Mouse (Mus musculus): Measurements from ENCODE around the gene Spsb1. TPM values are rescaled to one million over a fixed set of nuclear protein-coding genes. Genes with fewer than 3 reads are reported as not detected.

Gene Spsb1
- polyA plus RNA-seq, 1 experiment from 2014 or later: 15.9 TPM

DNA sequence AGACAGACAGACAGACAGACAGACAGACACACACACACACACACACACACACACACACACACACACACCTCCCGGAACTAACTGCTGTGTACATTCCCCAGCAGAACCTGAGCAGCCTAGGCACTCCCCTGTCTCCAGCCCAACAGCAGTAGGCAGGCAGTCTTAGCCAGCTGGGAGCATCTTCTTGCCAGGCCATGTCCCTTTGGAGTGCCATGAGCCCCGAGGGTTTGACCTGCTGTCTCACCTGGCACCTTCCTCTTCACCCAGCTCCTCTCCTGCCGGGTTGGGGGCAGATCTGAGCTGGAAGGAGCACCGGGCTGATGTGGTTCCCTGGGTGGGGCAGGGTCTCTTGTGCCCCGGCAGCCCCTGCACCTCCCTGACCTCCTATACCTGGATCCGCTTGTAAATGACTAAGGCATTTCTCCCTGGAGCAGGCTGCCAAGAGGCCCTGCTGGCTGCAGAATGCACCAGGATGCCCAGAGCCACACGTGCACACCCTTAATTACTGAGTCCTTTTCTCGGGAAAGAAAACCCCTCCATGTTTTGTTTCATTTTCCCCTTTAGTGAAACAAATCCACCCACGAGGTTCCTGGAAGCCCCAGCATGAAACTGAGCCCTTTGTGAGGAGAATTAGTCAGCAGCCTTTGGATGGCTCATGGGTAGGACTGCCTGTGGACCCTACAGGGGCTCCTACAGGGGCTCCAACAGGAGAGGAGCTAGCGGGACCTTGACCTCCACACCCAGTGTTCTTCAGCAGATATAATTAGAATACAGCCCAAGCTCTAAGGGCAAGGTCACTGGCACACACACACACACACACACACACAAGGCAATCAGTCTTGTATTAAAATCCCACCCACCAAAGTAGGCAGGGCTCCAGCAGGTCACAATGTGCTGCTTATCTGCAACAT, 11.8 kb downstream of the Spsb1 start:
- Histone ChIP-seq H3K27me3 (ENCODE audit: control insufficient read depth, insufficient read depth, low read length) (no peaks in the 10 kb centered on the region), H3K9me3 (ENCODE audit: control insufficient read depth, low read depth, low read length) (no peaks in the 10 kb centered on the region), H3K4me3 (ENCODE audit: low read depth, low read length) (no peak overlapping the region), H3K4me1 (ENCODE audit: control insufficient read depth, insufficient read depth, low read length) (peaks cover 52% of the 10 kb centered on the region), H3K4me2 (replicated peaks; ENCODE audit: low read depth, low read length) (no peak overlapping the region), H3K36me3 (ENCODE audit: control insufficient read depth, insufficient read depth, low read length) (no peaks in the 10 kb centered on the region), H3K9ac (replicated peaks; ENCODE audit: low read depth, low read length) (no peak overlapping the region), H3K27ac (ENCODE audit: low read length) (no peak overlapping the region)
- ATAC-seq (ENCODE audit: insufficient number of reproducible peaks, insufficient read depth, low FRiP score, low read depth): no peak
- 45% methylated on average over 10 of the region's 10 CpGs for WGBS

DNA sequence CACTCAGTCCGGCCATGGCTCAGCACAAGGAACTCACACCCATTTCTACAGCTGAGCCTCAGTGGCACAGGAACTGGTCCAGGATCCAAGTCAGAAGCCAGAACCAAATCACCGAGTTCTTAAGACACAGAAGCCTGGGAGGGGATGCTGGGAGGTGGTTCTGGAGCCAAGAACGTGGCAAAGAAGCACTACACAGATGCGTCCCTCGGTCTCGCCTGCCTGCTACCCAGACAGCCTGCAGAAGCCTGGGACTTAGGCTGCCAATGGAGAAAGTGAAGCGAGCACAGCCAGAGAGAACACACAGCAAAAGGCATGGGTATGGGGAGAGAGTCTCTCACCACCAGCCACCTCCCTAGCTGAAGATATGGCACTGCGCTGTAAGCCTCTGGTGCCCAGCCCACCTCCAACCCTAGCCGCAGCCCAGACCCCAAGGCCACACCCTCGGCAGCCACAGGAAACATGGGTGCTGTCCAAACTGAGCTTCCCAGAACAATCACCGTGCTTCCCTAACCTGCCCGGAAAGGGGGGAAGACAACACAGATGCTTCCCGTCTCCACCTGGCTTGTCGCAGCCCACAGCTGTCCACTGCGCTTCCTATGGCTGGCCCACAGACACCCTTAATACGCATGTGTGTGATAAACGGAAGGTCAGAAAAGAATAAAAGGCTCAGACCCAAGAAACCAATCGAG, 13.6 kb downstream of the Spsb1 start:
- no peak overlapping the region for H3K4me3 ChIP-seq (ENCODE audit: low read depth, low read length)
- H3K27ac ChIP-seq (ENCODE audit: low read length): no peak overlapping the region
- H3K9ac ChIP-seq (replicated peaks; ENCODE audit: low read depth, low read length): no peak overlapping the region
- no peaks in the 10 kb centered on the region for H3K27me3 ChIP-seq (ENCODE audit: control insufficient read depth, insufficient read depth, low read length)
- no peaks in the 10 kb centered on the region for H3K9me3 ChIP-seq (ENCODE audit: control insufficient read depth, low read depth, low read length)
- H3K36me3 ChIP-seq (ENCODE audit: control insufficient read depth, insufficient read depth, low read length): no peaks in the 10 kb centered on the region
- WGBS: 63% methylated on average over 18 of the region's 18 CpGs
- ATAC-seq (ENCODE audit: insufficient number of reproducible peaks, insufficient read depth, low FRiP score, low read depth): no peak
- no peak overlapping the region for H3K4me2 ChIP-seq (replicated peaks; ENCODE audit: low read depth, low read length)
- peaks cover 48% of the 10 kb centered on the region for H3K4me1 ChIP-seq (ENCODE audit: control insufficient read depth, insufficient read depth, low read length)

DNA sequence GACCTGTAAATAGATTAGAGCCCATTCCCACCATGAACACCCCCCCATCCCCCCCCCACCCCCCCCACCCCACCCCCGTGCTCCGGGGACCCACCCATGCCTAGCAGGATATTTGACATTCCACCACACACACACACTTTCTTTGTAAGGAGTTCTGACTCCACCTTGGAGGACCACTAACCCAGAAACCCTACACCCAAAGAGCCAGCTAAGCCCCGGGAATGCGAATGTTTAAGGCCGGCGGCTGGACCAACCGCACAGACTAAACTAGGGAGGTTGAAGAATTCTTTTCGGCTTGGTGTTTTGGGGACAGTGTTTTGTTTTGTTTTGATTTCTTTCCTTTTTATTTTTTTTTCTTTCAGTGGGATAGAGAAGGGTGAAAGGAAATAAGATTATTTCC, 16.1 kb downstream of the Spsb1 start:
- Histone ChIP-seq H3K4me1 (ENCODE audit: control insufficient read depth, insufficient read depth, low read length) (peaks cover 32% of the 10 kb centered on the region), H3K4me2 (replicated peaks; ENCODE audit: low read depth, low read length) (no peak overlapping the region), H3K4me3 (ENCODE audit: low read depth, low read length) (no peak overlapping the region), H3K9ac (replicated peaks; ENCODE audit: low read depth, low read length) (no peak overlapping the region), H3K27me3 (ENCODE audit: control insufficient read depth, insufficient read depth, low read length) (no peaks in the 10 kb centered on the region), H3K9me3 (ENCODE audit: control insufficient read depth, low read depth, low read length) (no peaks in the 10 kb centered on the region), H3K36me3 (ENCODE audit: control insufficient read depth, insufficient read depth, low read length) (no peaks in the 10 kb centered on the region), H3K27ac (ENCODE audit: low read length) (no peak overlapping the region)
- no peak for ATAC-seq (ENCODE audit: insufficient number of reproducible peaks, insufficient read depth, low FRiP score, low read depth)
- WGBS: 33% methylated on average over 8 of the region's 8 CpGs

DNA sequence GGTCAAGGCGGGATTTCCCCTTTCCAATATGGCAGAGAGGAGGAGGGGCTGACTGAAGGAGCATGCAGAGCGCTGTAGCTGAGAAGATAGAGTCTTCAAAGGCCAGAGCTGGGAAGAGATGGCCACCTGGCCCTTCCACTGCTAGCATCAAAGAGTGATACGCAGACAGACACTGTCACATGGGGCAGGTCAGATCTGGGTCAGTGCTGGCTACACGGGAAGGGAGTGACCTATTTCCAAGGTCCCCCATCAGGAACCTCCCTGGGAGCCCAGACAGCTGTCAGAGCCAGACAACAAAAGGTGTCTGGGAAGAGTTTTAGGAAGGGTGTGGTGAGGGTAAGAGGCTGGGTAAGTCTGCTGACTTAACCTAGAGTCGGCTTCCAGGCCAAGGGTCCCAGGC, 17.9 kb downstream of the Spsb1 start:
- Histone ChIP-seq H3K4me1 (ENCODE audit: control insufficient read depth, insufficient read depth, low read length) (peaks cover 16% of the 10 kb centered on the region), H3K9ac (replicated peaks; ENCODE audit: low read depth, low read length) (no peak overlapping the region), H3K4me2 (replicated peaks; ENCODE audit: low read depth, low read length) (no peak overlapping the region), H3K4me3 (ENCODE audit: low read depth, low read length) (no peak overlapping the region), H3K9me3 (ENCODE audit: control insufficient read depth, low read depth, low read length) (no peaks in the 10 kb centered on the region; the same call in 1 of the 2 replicates), H3K27me3 (ENCODE audit: control insufficient read depth, insufficient read depth, low read length) (no peaks in the 10 kb centered on the region), H3K27ac (ENCODE audit: low read length) (no peak overlapping the region), H3K36me3 (ENCODE audit: control insufficient read depth, insufficient read depth, low read length) (no peaks in the 10 kb centered on the region)
- ATAC-seq (ENCODE audit: insufficient number of reproducible peaks, insufficient read depth, low FRiP score, low read depth): no peak
- WGBS: 53% methylated on average over 5 of the region's 5 CpGs

DNA sequence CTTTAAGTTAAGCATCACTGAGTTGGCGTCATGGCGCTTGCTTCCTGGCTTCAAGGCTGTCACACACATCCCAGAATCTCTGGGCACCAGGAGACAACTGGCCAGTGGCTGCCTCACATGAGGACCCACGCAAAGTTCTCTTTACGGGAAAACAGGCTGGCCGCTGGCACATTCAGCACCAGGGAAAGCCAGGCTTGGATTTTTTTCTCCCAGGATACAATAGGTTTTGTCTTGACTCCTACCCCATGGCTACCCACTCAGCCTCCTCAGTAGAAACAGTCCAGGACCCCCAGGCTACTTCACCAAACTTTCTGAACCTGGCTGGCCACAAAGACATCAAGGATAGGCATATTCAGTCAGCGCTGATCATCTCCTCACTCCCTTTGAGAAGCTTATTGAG, 19.4 kb downstream of the Spsb1 start:
- 88% methylated on average over 6 of the region's 6 CpGs for WGBS
- no peaks in the 10 kb centered on the region; the same call in 1 of the 2 replicates for H3K9me3 ChIP-seq (ENCODE audit: control insufficient read depth, low read depth, low read length)
- no peaks in the 10 kb centered on the region for H3K36me3 ChIP-seq (ENCODE audit: control insufficient read depth, insufficient read depth, low read length)
- no peak for ATAC-seq (ENCODE audit: insufficient number of reproducible peaks, insufficient read depth, low FRiP score, low read depth)
- H3K4me1 ChIP-seq (ENCODE audit: control insufficient read depth, insufficient read depth, low read length): peaks cover 9% of the 10 kb centered on the region; the same call in 1 of the 2 replicates
- no peak overlapping the region for H3K9ac ChIP-seq (replicated peaks; ENCODE audit: low read depth, low read length)
- H3K4me3 ChIP-seq (ENCODE audit: low read depth, low read length): no peak overlapping the region
- no peaks in the 10 kb centered on the region for H3K27me3 ChIP-seq (ENCODE audit: control insufficient read depth, insufficient read depth, low read length)
- H3K27ac ChIP-seq (ENCODE audit: low read length): no peak overlapping the region
- no peak overlapping the region for H3K4me2 ChIP-seq (replicated peaks; ENCODE audit: low read depth, low read length)

DNA sequence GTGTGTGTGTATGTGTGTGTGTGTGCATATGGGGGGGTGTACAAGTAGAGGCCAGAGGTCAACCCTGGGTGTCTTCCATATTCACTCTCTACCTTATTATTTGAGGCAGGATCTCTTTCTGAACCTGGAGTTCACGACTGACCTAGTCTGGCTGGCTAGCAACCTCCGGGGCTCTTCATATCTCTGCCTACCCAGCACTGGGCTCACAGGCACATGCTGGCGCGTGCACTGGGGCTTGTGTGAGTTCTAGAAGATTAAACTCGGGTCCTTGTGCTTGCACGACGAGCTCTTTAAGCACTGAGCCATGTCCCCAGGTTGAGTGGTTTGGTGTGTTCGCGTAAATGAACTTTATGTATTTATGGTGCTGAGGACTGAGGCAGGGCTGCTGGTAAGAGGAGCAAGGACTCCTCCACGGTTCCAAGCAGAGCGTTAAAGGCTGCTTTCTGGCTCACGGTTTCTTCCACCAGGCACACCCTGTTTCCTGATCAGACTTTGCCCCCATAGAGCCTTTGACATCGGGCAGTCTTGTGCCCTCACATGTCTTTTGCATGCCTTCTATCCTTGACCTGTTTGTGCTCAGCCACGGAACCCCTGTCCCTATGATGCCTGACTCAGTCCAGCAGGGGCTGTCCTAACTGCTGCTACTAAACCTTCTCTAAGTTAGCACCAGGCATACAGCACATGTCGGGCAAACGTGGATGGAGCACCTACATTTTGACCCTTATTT, 21.2 kb downstream of the Spsb1 start:
- no peak for ATAC-seq (ENCODE audit: insufficient number of reproducible peaks, insufficient read depth, low FRiP score, low read depth)
- WGBS: 83% methylated on average over 16 of the region's 16 CpGs
- no peak overlapping the region for H3K4me3 ChIP-seq (ENCODE audit: low read depth, low read length)

DNA sequence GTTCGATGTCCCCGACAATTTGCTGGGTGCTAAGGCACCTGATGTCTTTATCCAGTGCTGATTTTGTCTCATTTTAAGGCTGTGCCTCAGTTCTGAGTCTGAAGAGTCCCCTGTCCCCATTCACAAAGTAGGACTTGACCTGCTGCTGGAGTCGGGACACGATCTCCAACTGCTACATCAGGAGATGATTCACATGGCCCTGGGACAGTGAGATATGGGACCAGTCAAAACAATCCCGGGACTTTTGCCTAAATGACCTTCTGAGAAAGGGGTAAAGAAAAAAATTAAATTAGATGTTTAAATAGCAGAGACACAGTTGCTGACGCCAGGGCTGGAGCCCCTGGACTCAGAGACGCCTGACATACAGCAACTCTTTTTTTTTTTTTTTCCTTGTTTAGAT, 21.8 kb downstream of the Spsb1 start:
- H3K9ac ChIP-seq (replicated peaks; ENCODE audit: low read depth, low read length): no peak overlapping the region
- no peaks in the 10 kb centered on the region for H3K4me1 ChIP-seq (ENCODE audit: control insufficient read depth, insufficient read depth, low read length)
- H3K36me3 ChIP-seq (ENCODE audit: control insufficient read depth, insufficient read depth, low read length): no peaks in the 10 kb centered on the region
- H3K27ac ChIP-seq (ENCODE audit: low read length): no peak overlapping the region
- WGBS: 70% methylated on average over 7 of the region's 7 CpGs
- ATAC-seq (ENCODE audit: insufficient number of reproducible peaks, insufficient read depth, low FRiP score, low read depth): no peak
- H3K4me2 ChIP-seq (replicated peaks; ENCODE audit: low read depth, low read length): no peak overlapping the region
- no peak overlapping the region for H3K4me3 ChIP-seq (ENCODE audit: low read depth, low read length)
- no peaks in the 10 kb centered on the region for H3K27me3 ChIP-seq (ENCODE audit: control insufficient read depth, insufficient read depth, low read length)
- H3K9me3 ChIP-seq (ENCODE audit: control insufficient read depth, low read depth, low read length): no peaks in the 10 kb centered on the region; the same call in 1 of the 2 replicates

More for the DNA sequence above, 21.2 kb downstream of the Spsb1 start:
- 0 out of 2 replicates have a peak, but pooled peaks cover 2% of the 10 kb centered on the region for H3K4me1 ChIP-seq (ENCODE audit: control insufficient read depth, insufficient read depth, low read length)
- H3K9ac ChIP-seq (replicated peaks; ENCODE audit: low read depth, low read length): no peak overlapping the region
- no peak overlapping the region for H3K27ac ChIP-seq (ENCODE audit: low read length)
- no peaks in the 10 kb centered on the region for H3K36me3 ChIP-seq (ENCODE audit: control insufficient read depth, insufficient read depth, low read length)
- no peaks in the 10 kb centered on the region for H3K27me3 ChIP-seq (ENCODE audit: control insufficient read depth, insufficient read depth, low read length)
- H3K9me3 ChIP-seq (ENCODE audit: control insufficient read depth, low read depth, low read length): no peaks in the 10 kb centered on the region; the same call in 1 of the 2 replicates
- no peak overlapping the region for H3K4me2 ChIP-seq (replicated peaks; ENCODE audit: low read depth, low read length)

DNA sequence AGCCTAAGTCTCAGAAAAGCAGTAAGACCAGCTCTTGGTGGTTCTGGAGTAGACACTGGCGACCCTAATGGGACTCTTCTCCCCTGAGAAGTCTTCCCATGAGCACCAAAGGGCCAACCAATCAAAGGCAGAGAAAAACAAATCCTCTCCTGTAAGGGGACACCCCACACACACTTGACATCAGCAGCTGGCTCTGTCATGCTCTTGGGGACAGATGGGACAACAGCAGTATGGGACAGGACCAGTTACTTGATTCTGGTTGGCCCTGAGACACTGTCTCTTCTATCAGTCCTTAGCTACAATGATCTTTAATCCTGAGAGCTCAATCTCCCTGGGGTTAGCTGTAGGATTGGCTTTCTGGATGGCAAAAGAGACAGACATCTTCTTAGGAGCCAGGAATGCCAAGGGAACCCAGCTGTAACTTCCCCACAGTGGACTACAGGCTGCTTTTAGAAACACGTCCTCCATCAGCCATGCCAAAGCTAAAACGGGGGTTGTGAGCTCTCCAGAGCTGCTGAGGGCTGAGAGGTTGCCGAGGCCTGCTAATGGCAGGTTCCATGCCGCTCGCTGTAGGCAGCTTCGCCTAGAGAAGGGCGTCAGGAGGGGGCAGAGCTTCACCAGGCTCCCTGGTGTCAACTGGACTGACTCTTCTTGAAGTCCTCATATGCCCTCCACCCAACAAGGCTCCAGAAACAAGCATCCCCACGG, 22.6 kb downstream of the Spsb1 start:
- Histone ChIP-seq H3K9me3 (ENCODE audit: control insufficient read depth, low read depth, low read length) (no peaks in the 10 kb centered on the region; the same call in 1 of the 2 replicates), H3K27ac (ENCODE audit: low read length) (no peak overlapping the region), H3K4me2 (replicated peaks; ENCODE audit: low read depth, low read length) (no peak overlapping the region), H3K4me1 (ENCODE audit: control insufficient read depth, insufficient read depth, low read length) (no peaks in the 10 kb centered on the region), H3K36me3 (ENCODE audit: control insufficient read depth, insufficient read depth, low read length) (no peaks in the 10 kb centered on the region), H3K27me3 (ENCODE audit: control insufficient read depth, insufficient read depth, low read length) (no peaks in the 10 kb centered on the region), H3K9ac (replicated peaks; ENCODE audit: low read depth, low read length) (no peak overlapping the region), H3K4me3 (ENCODE audit: low read depth, low read length) (no peak overlapping the region)
- no peak for ATAC-seq (ENCODE audit: insufficient number of reproducible peaks, insufficient read depth, low FRiP score, low read depth)
- WGBS: 85% methylated on average over 9 of the region's 9 CpGs

All from stomach, embryonic 14.5 days (tissue).